Mouse (Mus musculus) liver, embryonic 14.5 days (tissue): ENCODE measurements around the gene Alx3. TPM values are rescaled to one million over a fixed set of nuclear protein-coding genes. Genes with fewer than 3 reads are reported as not detected.

ENCODE experiments used
- ATAC-seq: fragments of 200-750 bp; cut with Nextera tagmentation; 2 replicates; pipeline ENCODE4 v1.8.0; 2017; ENCODE audit warnings: moderate number of reproducible peaks, mild to moderate bottlenecking, moderate library complexity; ENCODE audit not compliant: insufficient read depth
- DNase-seq, 3 experiments: peaks; one replicate each; pipeline ENCODE4 v3.0.0-alpha.2; 2012 to 2013; ENCODE audit warnings: low read depth in 3 of 3, low spot score in 3 of 3
- H3K27ac ChIP-seq: fragments of 300-500 bp; sonication (generic); 2 replicates; pipeline ENCODE4 v1.5.1; 2014; ENCODE audit warnings: moderate library complexity, mild to moderate bottlenecking, control low read depth, inconsistent platforms
- H3K27me3 ChIP-seq: fragments of 300-500 bp; sonication (generic); 2 replicates; pipeline ENCODE4 v1.6.1; 2014; ENCODE audit warnings: mild to moderate bottlenecking, low read length, moderate library complexity; ENCODE audit not compliant: control insufficient read depth, insufficient read depth
- H3K36me3 ChIP-seq: fragments of 300-500 bp; sonication (generic); replicated peaks from 2 replicates; pipeline ENCODE4 v1.6.1; 2014; ENCODE audit warnings: low read depth; ENCODE audit not compliant: control insufficient read depth, insufficient read depth
- H3K4me1 ChIP-seq, 2 experiments: fragments of 200-500 bp in 1 of 2; fragments of 300-500 bp in 1 of 2; sonication (generic) in 1 of 2; replicated peaks; 2 replicates each; pipeline ENCODE4 v1.6.1; 2012 to 2014; ENCODE audit warnings: antibody characterized with exemption in 1 of 2, inconsistent platforms in 1 of 2, low read length in 1 of 2; ENCODE audit not compliant: control insufficient read depth in 2 of 2, insufficient read depth in 2 of 2
- H3K4me2 ChIP-seq: fragments of 300-500 bp; sonication (generic); 2 replicates; pipeline ENCODE4 v1.6.1; 2014; ENCODE audit warnings: low read depth, mild to moderate bottlenecking, control low read depth, moderate library complexity
- H3K4me3 ChIP-seq, 2 experiments: fragments of 200-500 bp in 1 of 2; fragments of 300-500 bp in 1 of 2; sonication (generic) in 1 of 2; 2 replicates each; pipeline ENCODE4 v1.5.1; 2012 to 2014; ENCODE audit warnings: low read depth in 2 of 2, low read length in 2 of 2, mild to moderate bottlenecking in 2 of 2, control low read depth in 1 of 2, inconsistent platforms in 1 of 2, moderate library complexity in 1 of 2; ENCODE audit not compliant: insufficient read depth in 1 of 2
- H3K9ac ChIP-seq: fragments of 300-500 bp; sonication (generic); replicated peaks from 2 replicates; pipeline ENCODE4 v1.6.1; 2014; ENCODE audit warnings: mild to moderate bottlenecking, control low read depth, moderate library complexity
- H3K9me3 ChIP-seq: fragments of 300-500 bp; sonication (generic); 2 replicates; pipeline ENCODE4 v1.6.1; 2016; ENCODE audit warnings: low read length, mixed read lengths; ENCODE audit not compliant: control insufficient read depth
- CTCF ChIP-seq: IDR thresholded peaks from 2 replicates; pipeline ENCODE4 v1.5.1; 2016; ENCODE audit warnings: antibody characterized with exemption, low read depth, control low read depth
- EP300 ChIP-seq: IDR thresholded peaks from 2 replicates; pipeline ENCODE4 v1.6.1; 2016; ENCODE audit warnings: antibody characterized with exemption, low read depth
- WGBS: fragments of 180-500 bp; shearing (Covaris S2); extraction: QIAGEN DNeasy Blood & Tissue Kit; methylation state at CpG from one replicate; pipeline ENCODE4 v1.1.7; 2014; ENCODE audit not compliant: insufficient replicate concordance; 5-methylcytosine and 5-hydroxymethylcytosine counted together
- polyA plus RNA-seq, 2 experiments: library from polyadenylated mRNA; depleted of rRNA in 1 of 2; stranded (reverse) in 1 of 2; unstranded in 1 of 2; fragments of >200 nt; fragmentation: Nextera tagmentation in 1 of 2; extraction: Ambion mirVana in 1 of 2; gene quantifications; 2 replicates each; pipeline versions ENCODE4 v1.2.1 to v1.2.3; 2012 to 2014

The Alx3 gene
- polyA plus RNA-seq, 2 experiments: not detected

DNA sequence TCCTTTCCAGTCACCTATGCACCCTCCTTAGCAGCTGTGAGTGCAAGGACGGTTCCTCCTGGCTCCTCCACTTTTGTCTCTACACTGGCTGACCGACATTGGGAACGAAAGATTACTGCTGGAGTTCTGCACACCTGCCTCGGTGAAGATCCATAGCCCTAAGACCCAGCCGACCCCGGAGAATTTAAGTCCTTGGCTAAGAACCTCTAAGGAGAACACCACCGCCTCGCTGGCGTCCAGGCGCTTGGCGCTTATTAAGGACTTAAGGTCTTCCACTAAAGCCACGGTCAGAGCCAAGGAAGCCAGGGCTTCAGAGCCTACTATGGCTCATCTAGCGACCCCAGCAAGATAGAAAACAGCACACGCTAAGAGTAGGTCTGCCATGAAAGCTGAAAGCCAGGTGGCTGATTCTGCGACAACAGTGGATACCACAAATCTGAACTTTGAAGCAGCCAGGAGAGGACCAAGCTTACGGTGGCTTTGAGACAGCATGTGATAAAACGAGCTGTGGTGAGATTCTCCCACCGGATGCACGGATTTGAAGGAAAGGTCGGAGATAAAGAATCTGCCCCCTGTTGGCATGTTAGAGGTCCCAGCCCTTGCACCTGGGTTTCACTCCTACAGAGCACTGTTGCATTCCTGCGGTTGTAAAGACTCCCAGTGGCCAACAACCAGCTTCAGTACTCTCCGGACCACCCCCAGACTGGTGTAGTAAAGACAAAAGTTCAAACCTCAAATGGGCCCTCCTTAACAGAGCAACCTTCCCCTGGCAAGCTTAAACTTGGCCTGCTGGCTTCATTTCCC is 3.0 kb downstream of the Alx3 start:
- Histone ChIP-seq H3K27ac (no peak overlapping the region), H3K4me3 (no peak overlapping the region), H3K9ac (no peak overlapping the region), H3K27me3 (peaks cover 69% of the 10 kb centered on the region), H3K4me1 (no peaks in the 10 kb centered on the region), H3K4me2 (no peak overlapping the region), H3K9me3 (no peaks in the 10 kb centered on the region), H3K36me3 (no peaks in the 10 kb centered on the region)
- WGBS: 4% methylated on average over 22 of the region's 22 CpGs
- DNase-seq (no peak), ATAC-seq (no peak)
- TF ChIP-seq EP300 (no peak), CTCF (no peak)

- H3K36me3 ChIP-seq: no peaks in the 10 kb centered on the region
- no peak overlapping the region for H3K27ac ChIP-seq
Measured at GRCm38 (mm10) chr3:107600127-107600526, 5.3 kb downstream of the Alx3 start.

GRCm38 (mm10) chr3:107605304-107605703 is 10.5 kb downstream of the Alx3 start:
- TF ChIP-seq CTCF (peak; percentile 90), EP300 (no peak)
- 5% methylated on average over 4 of the region's 4 CpGs for WGBS
- Histone ChIP-seq H3K4me3 (no peak overlapping the region), H3K9me3 (no peaks in the 10 kb centered on the region), H3K9ac (no peak overlapping the region), H3K27me3 (no peaks in the 10 kb centered on the region; the same call in none of the 2 replicates), H3K4me2 (no peak overlapping the region), H3K27ac (no peak overlapping the region), H3K36me3 (no peaks in the 10 kb centered on the region), H3K4me1 (peaks cover 4 to 14% of the 10 kb centered on the region in 2 experiments)
- peak; percentile 12 to 20 (median 20) for DNase-seq
- no peak for ATAC-seq

More at GRCm38 (mm10) chr3:107600127-107600526, 5.3 kb downstream of the Alx3 start:
- Histone ChIP-seq H3K4me2 (no peak overlapping the region), H3K9ac (no peak overlapping the region), H3K4me3 (no peak overlapping the region), H3K27me3 (peaks cover 47% of the 10 kb centered on the region), H3K9me3 (no peaks in the 10 kb centered on the region), H3K4me1 (no peaks in the 10 kb centered on the region)
- DNase-seq (no peak), ATAC-seq (no peak)
- WGBS: 33% methylated on average over 6 of the region's 6 CpGs
- no peak for TF ChIP-seq EP300
- no peak for TF ChIP-seq CTCF

GRCm38 (mm10) chr3:107607221-107607620 is 12.4 kb downstream of the Alx3 start:
- Histone ChIP-seq H3K9me3 (no peaks in the 10 kb centered on the region), H3K36me3 (no peaks in the 10 kb centered on the region), H3K27ac (no peak overlapping the region), H3K27me3 (no peaks in the 10 kb centered on the region; the same call in 1 of the 2 replicates), H3K4me3 (no peak overlapping the region), H3K9ac (no peak overlapping the region), H3K4me2 (no peak overlapping the region), H3K4me1 (peaks cover 4 to 14% of the 10 kb centered on the region in 2 experiments)
- TF ChIP-seq EP300 (no peak), CTCF (no peak)
- DNase-seq (no peak), ATAC-seq (no peak)
- WGBS: 69% methylated on average over 8 of the region's 8 CpGs

- Histone ChIP-seq H3K9me3 (no peaks in the 10 kb centered on the region), H3K4me1 (peaks cover 4 to 14% of the 10 kb centered on the region in 2 experiments), H3K27me3 (no peaks in the 10 kb centered on the region), H3K27ac (no peak overlapping the region), H3K4me2 (no peak overlapping the region), H3K9ac (no peak overlapping the region), H3K4me3 (no peak overlapping the region), H3K36me3 (no peaks in the 10 kb centered on the region; the same call in 1 of the 2 replicates)
- 15% methylated on average over 4 of the region's 4 CpGs for WGBS
- ATAC-seq (peak; percentile 47; the same call in 1 of the 2 replicates), DNase-seq (no peak)
- TF ChIP-seq CTCF: no peak
- no peak for TF ChIP-seq EP300
Measured at GRCm38 (mm10) chr3:107608808-107609207, 14.0 kb downstream of the Alx3 start.
